Mouse (Mus musculus): Measurements from ENCODE around the gene Nip7. TPM values are rescaled to one million over a fixed set of nuclear protein-coding genes. Genes with fewer than 3 reads are reported as not detected.

Gene Nip7
- polyA plus RNA-seq, 1 experiment from 2014 or later: 99.7 TPM

GRCm38 (mm10) chr8:107049480-107049879 is 7.2 kb upstream of the Nip7 start:
- ATAC-seq (replicated peaks; ENCODE audit: low FRiP score) (no peak), DNase-seq (ENCODE audit: low spot score) (no peak)
- no peaks in the 10 kb centered on the region for H3K27me3 ChIP-seq (ENCODE audit: control insufficient read depth, insufficient read depth, low read length)
- H3K9ac ChIP-seq (ENCODE audit: low read length): no peak overlapping the region
- no peaks in the 10 kb centered on the region for H3K9me3 ChIP-seq (ENCODE audit: control insufficient read depth, low read length)
- 0 out of 2 replicates have a peak overlapping the region, but pooled peaks have one; percentile 78 for H3K4me3 ChIP-seq (ENCODE audit: low read depth, low read length)
- WGBS: 96% methylated on average over 4 of the region's 4 CpGs
- peaks cover 6% of the 10 kb centered on the region; the same call in 1 of the 2 replicates for H3K4me1 ChIP-seq (replicated peaks; ENCODE audit: control insufficient read depth, insufficient read depth, low read length)
- H3K4me2 ChIP-seq (ENCODE audit: low read depth, low read length, severe bottlenecking): no peak overlapping the region
- H3K36me3 ChIP-seq (ENCODE audit: control insufficient read depth, insufficient read depth, low read length): peaks cover 32% of the 10 kb centered on the region; the same call in 1 of the 2 replicates
- H3K27ac ChIP-seq (ENCODE audit: low read depth, low read length): no peak overlapping the region

- DNase-seq (ENCODE audit: low spot score) (no peak), ATAC-seq (replicated peaks; ENCODE audit: low FRiP score) (no peak)
- Histone ChIP-seq H3K9ac (ENCODE audit: low read length) (no peak overlapping the region), H3K4me3 (ENCODE audit: low read depth, low read length) (no peak overlapping the region), H3K27ac (ENCODE audit: low read depth, low read length) (no peak overlapping the region), H3K9me3 (ENCODE audit: control insufficient read depth, low read length) (no peaks in the 10 kb centered on the region), H3K27me3 (ENCODE audit: control insufficient read depth, insufficient read depth, low read length) (no peaks in the 10 kb centered on the region), H3K36me3 (ENCODE audit: control insufficient read depth, insufficient read depth, low read length) (peaks cover 30% of the 10 kb centered on the region; the same call in 1 of the 2 replicates), H3K4me1 (replicated peaks; ENCODE audit: control insufficient read depth, insufficient read depth, low read length) (peaks cover 6% of the 10 kb centered on the region; the same call in 1 of the 2 replicates), H3K4me2 (ENCODE audit: low read depth, low read length, severe bottlenecking) (no peak overlapping the region)
- 99% methylated on average over 8 of the region's 8 CpGs for WGBS
Measured at GRCm38 (mm10) chr8:107052046-107052445, 4.6 kb upstream of the Nip7 start.

DNA sequence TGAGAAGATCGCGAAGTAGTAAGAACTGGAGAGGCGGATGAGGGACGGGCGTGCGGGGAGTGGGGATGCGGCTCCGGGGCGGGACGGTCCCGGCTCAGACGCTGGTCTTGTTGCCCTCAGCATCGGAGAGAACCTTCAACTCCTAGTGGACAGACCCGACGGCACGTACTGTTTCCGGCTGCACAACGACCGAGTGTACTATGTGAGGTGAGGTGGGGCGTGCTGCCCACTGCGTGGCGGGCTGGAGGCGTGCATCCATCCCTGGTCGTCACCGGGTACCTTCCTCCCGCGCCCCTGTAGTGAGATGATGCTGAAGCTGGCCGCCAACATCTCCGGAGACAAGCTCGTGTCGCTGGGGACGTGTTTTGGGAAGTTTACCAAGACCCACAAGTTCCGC is 294 bp downstream of the Nip7 start:
- ATAC-seq (replicated peaks; ENCODE audit: low FRiP score) (peak; percentile 77; the same call in 1 of the 2 replicates), DNase-seq (ENCODE audit: low spot score) (no peak)
- Histone ChIP-seq H3K4me3 (ENCODE audit: low read depth, low read length) (peak overlapping the region; percentile 99), H3K27ac (ENCODE audit: low read depth, low read length) (no peak overlapping the region), H3K9me3 (ENCODE audit: control insufficient read depth, low read length) (no peaks in the 10 kb centered on the region), H3K4me2 (ENCODE audit: low read depth, low read length, severe bottlenecking) (peak overlapping the region; percentile 92), H3K9ac (ENCODE audit: low read length) (peak overlapping the region; percentile 71), H3K27me3 (ENCODE audit: control insufficient read depth, insufficient read depth, low read length) (no peaks in the 10 kb centered on the region), H3K4me1 (replicated peaks; ENCODE audit: control insufficient read depth, insufficient read depth, low read length) (peaks cover 5% of the 10 kb centered on the region; the same call in 1 of the 2 replicates), H3K36me3 (ENCODE audit: control insufficient read depth, insufficient read depth, low read length) (peaks cover 15% of the 10 kb centered on the region; the same call in 1 of the 2 replicates)
- WGBS: 2% methylated on average over 33 of the region's 33 CpGs

- H3K9ac ChIP-seq (ENCODE audit: low read length): no peak overlapping the region
- WGBS: 90% methylated on average over 1 of the region's 1 CpGs
- no peaks in the 10 kb centered on the region for H3K9me3 ChIP-seq (ENCODE audit: control insufficient read depth, low read length)
- no peak overlapping the region for H3K4me2 ChIP-seq (ENCODE audit: low read depth, low read length, severe bottlenecking)
- DNase-seq (ENCODE audit: low spot score) (no peak), ATAC-seq (replicated peaks; ENCODE audit: low FRiP score) (no peak)
- H3K27ac ChIP-seq (ENCODE audit: low read depth, low read length): no peak overlapping the region
- H3K27me3 ChIP-seq (ENCODE audit: control insufficient read depth, insufficient read depth, low read length): no peaks in the 10 kb centered on the region
- H3K4me1 ChIP-seq (replicated peaks; ENCODE audit: control insufficient read depth, insufficient read depth, low read length): peaks cover under 1% of the 10 kb centered on the region; the same call in 1 of the 2 replicates
- no peaks in the 10 kb centered on the region for H3K36me3 ChIP-seq (ENCODE audit: control insufficient read depth, insufficient read depth, low read length)
- no peak overlapping the region for H3K4me3 ChIP-seq (ENCODE audit: low read depth, low read length)
Measured at GRCm38 (mm10) chr8:107062613-107063012, 5.9 kb downstream of the Nip7 start.

- H3K27me3 ChIP-seq (ENCODE audit: control insufficient read depth, insufficient read depth, low read length): no peaks in the 10 kb centered on the region
- no peaks in the 10 kb centered on the region for H3K4me1 ChIP-seq (replicated peaks; ENCODE audit: control insufficient read depth, insufficient read depth, low read length)
- H3K4me2 ChIP-seq (ENCODE audit: low read depth, low read length, severe bottlenecking): no peak within 1 kb of the TSS
- no peaks in the 10 kb centered on the region; the same call in 1 of the 2 replicates for H3K36me3 ChIP-seq (ENCODE audit: control insufficient read depth, insufficient read depth, low read length)
- 67% methylated on average over 17 of the region's 17 CpGs for WGBS
- no peaks in the 10 kb centered on the region for H3K9me3 ChIP-seq (ENCODE audit: control insufficient read depth, low read length)
- DNase-seq (ENCODE audit: low spot score) (no peak), ATAC-seq (replicated peaks; ENCODE audit: low FRiP score) (no peak)
- H3K9ac ChIP-seq (ENCODE audit: low read length): no peak within 1 kb of the TSS
- H3K27ac ChIP-seq (ENCODE audit: low read depth, low read length): no peak within 1 kb of the TSS
- H3K4me3 ChIP-seq (ENCODE audit: low read depth, low read length): no peak within 1 kb of the TSS
Measured at GRCm38 (mm10) chr8:107065511-107066496, 9.1 kb downstream of the Nip7 start, which contains the start of gene Tmed6. Gene Tmed6 (minus strand): TSS chr8:107065644.

GRCm38 (mm10) chr8:107073706-107074105 is 17.0 kb downstream of the Nip7 start:
- H3K4me1 ChIP-seq (replicated peaks; ENCODE audit: control insufficient read depth, insufficient read depth, low read length): no peaks in the 10 kb centered on the region
- H3K27me3 ChIP-seq (ENCODE audit: control insufficient read depth, insufficient read depth, low read length): no peaks in the 10 kb centered on the region
- H3K4me3 ChIP-seq (ENCODE audit: low read depth, low read length): no peak overlapping the region
- DNase-seq (ENCODE audit: low spot score) (no peak), ATAC-seq (replicated peaks; ENCODE audit: low FRiP score) (no peak)
- H3K27ac ChIP-seq (ENCODE audit: low read depth, low read length): no peak overlapping the region
- no peaks in the 10 kb centered on the region for H3K9me3 ChIP-seq (ENCODE audit: control insufficient read depth, low read length)
- whole genome bisulfite sequencing: 86% methylated on average over 4 of the region's 4 CpGs
- no peak overlapping the region for H3K4me2 ChIP-seq (ENCODE audit: low read depth, low read length, severe bottlenecking)
- H3K9ac ChIP-seq (ENCODE audit: low read length): no peak overlapping the region
- peaks cover 8% of the 10 kb centered on the region for H3K36me3 ChIP-seq (ENCODE audit: control insufficient read depth, insufficient read depth, low read length)

DNA sequence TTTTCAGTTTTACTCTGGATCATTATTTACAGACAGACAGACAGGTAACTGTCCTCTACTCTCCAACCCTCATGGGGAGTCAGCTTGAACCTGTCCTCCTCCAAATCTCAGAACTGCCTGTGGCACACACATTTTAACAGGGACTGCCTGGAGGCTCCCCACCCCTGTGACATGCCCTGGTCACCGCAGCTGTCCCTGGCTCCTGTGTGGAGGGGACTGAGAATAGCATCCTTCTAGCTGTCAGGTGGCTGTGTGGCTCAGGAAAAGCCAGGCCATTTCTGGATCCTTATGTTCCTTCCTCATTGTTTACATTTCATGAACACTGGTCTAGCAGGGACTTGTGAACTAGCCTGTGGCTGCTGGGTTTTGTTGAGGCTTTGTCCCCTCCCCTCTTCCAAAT is 17.5 kb downstream of the Nip7 start:
- Histone ChIP-seq H3K4me3 (ENCODE audit: low read depth, low read length) (no peak overlapping the region), H3K4me2 (ENCODE audit: low read depth, low read length, severe bottlenecking) (no peak overlapping the region), H3K27ac (ENCODE audit: low read depth, low read length) (no peak overlapping the region), H3K9ac (ENCODE audit: low read length) (no peak overlapping the region), H3K27me3 (ENCODE audit: control insufficient read depth, insufficient read depth, low read length) (no peaks in the 10 kb centered on the region), H3K4me1 (replicated peaks; ENCODE audit: control insufficient read depth, insufficient read depth, low read length) (no peaks in the 10 kb centered on the region), H3K9me3 (ENCODE audit: control insufficient read depth, low read length) (no peaks in the 10 kb centered on the region), H3K36me3 (ENCODE audit: control insufficient read depth, insufficient read depth, low read length) (peaks cover 11% of the 10 kb centered on the region)
- no peak for DNase-seq (ENCODE audit: low spot score)
- 86% methylated on average over 1 of the region's 1 CpGs for WGBS
- no peak for ATAC-seq (replicated peaks; ENCODE audit: low FRiP score)

DNA sequence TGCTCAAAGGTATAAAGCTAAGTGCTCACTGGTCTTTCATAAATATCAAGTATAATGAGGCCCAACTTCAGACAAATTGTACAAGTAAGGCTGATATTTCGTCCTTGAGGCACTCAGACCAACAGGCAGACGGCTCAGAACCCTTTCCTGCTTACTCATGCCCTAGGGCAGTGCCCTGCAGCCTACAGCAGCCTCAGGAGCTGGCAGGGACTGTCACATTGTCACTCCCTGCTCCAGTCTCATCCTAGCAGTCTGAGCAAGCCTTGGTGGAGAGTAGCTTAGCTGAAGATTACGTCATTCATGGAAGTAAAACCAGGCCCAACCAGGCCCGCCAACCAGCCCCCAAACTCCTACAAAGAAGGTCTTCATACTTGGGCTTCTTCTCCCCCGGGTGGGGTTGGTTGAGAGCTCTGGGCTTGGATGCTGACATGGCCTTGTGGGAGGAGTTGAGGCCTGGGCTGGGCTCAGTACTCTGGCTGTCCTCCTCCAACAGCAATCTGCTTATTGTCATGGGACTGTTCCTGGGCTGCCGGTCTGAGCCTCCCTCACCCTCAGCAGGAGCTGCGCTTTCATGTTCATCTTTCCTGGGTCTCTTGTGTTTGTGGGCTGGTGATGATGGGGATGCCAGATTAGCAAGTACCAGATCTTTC is 19.7 kb downstream of the Nip7 start:
- no peak for DNase-seq (ENCODE audit: low spot score)

More for the DNA sequence above, 19.7 kb downstream of the Nip7 start:
- Histone ChIP-seq H3K4me3 (ENCODE audit: low read depth, low read length) (no peak overlapping the region), H3K27ac (ENCODE audit: low read depth, low read length) (no peak overlapping the region), H3K27me3 (ENCODE audit: control insufficient read depth, insufficient read depth, low read length) (no peaks in the 10 kb centered on the region), H3K9ac (ENCODE audit: low read length) (no peak overlapping the region), H3K9me3 (ENCODE audit: control insufficient read depth, low read length) (no peaks in the 10 kb centered on the region), H3K4me2 (ENCODE audit: low read depth, low read length, severe bottlenecking) (no peak overlapping the region), H3K4me1 (replicated peaks; ENCODE audit: control insufficient read depth, insufficient read depth, low read length) (no peaks in the 10 kb centered on the region), H3K36me3 (ENCODE audit: control insufficient read depth, insufficient read depth, low read length) (peaks cover 13% of the 10 kb centered on the region)
- WGBS: 92% methylated on average over 7 of the region's 7 CpGs
- ATAC-seq (replicated peaks; ENCODE audit: low FRiP score): no peak
